In the genomic region with DNA sequence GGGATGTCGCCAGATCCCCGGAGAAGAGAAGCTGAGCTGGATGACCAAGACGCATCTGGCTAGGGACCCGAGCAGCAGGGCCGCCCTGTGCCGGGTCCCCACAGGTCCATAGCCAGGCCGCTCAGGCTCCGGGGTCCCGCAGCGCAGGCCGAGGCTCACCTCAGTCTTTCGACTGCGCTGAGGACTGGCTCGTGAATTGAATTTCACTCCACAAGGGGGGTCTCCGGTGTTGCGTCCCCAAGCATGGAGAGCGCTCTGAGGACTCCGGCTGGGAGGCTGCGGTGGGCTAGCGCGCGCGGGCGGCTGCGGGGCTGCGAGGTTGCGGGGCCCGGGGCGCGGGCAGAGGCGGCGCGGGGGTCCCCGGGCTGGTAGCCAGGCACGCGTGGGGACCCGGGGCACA, we compare ENCODE assay signal across 10 mouse cellular contexts. TPM values are rescaled to one million over a fixed set of nuclear protein-coding genes. Genes with fewer than 3 reads are reported as not detected.
DNase-seq lines count a peak whose midpoint lies in the region; ATAC-seq and TF ChIP-seq lines count a peak whose summit lies in the region.
"Had no signal": no experiment of that assay in that cellular context is flagged by ENCODE, and none has a peak within 500 bp of the region (broad histone marks: within the 10 kb centered on the region; RNA-seq: fewer than 3 reads in every experiment).

No protein-coding gene starts in this region.

- ATAC-seq in heart, embryonic 12.5 days (ENCODE audit: insufficient number of reproducible peaks, low FRiP score): no peak
- ATAC-seq in forebrain, embryonic 16.5 days: 0 out of 2 replicates have a peak, but pooled peaks have one; percentile 33
- ATAC-seq in midbrain, embryonic 11.5 days (ENCODE audit: low FRiP score): peak; percentile 19; the same call in 1 of the 2 replicates

- no peak for TF ChIP-seq CTCF in E14TG2a.4 (conservative IDR thresholded peaks at IDR 0.05; ENCODE audit: low read length)

- no peaks in the 10 kb centered on the region for H3K9me3 ChIP-seq in heart, embryonic 12.5 days (replicated peaks)
- no peaks in the 10 kb centered on the region for H3K9me3 ChIP-seq in E14TG2a.4 (ENCODE audit: low read length)
- no peaks in the 10 kb centered on the region for H3K9me3 ChIP-seq in forebrain, embryonic 16.5 days (ENCODE audit: control insufficient read depth, low read length)
- no peaks in the 10 kb centered on the region for H3K9me3 ChIP-seq in midbrain, embryonic 11.5 days (ENCODE audit: control insufficient read depth, low read length)

- H3K4me3 ChIP-seq in heart, embryonic 12.5 days: peak overlapping the region; percentile 39
- H3K4me3 ChIP-seq in E14TG2a.4 (replicated peaks; ENCODE audit: low read length): peak overlapping the region; percentile 77
- H3K4me3 ChIP-seq in forebrain, embryonic 16.5 days (replicated peaks; ENCODE audit: low read length): peak overlapping the region; percentile 51
- H3K4me3 ChIP-seq in midbrain, embryonic 11.5 days (ENCODE audit: low read depth, low read length): peak overlapping the region; percentile 45

- H3K27ac ChIP-seq in heart, embryonic 12.5 days (ENCODE audit: poor library complexity, severe bottlenecking): no peak overlapping the region
- no peak overlapping the region for H3K27ac ChIP-seq in forebrain, embryonic 16.5 days (ENCODE audit: low read length)
- H3K27ac ChIP-seq in midbrain, embryonic 11.5 days (ENCODE audit: low read depth, low read length): no peak overlapping the region

- peaks cover 73% of the 10 kb centered on the region for H3K27me3 ChIP-seq in heart, embryonic 12.5 days (replicated peaks)
- peaks cover 60% of the 10 kb centered on the region for H3K27me3 ChIP-seq in E14TG2a.4 (ENCODE audit: insufficient read depth, low read length)
- H3K27me3 ChIP-seq in forebrain, embryonic 16.5 days (replicated peaks; ENCODE audit: control insufficient read depth, insufficient read depth, low read length): peaks cover 47% of the 10 kb centered on the region
- H3K27me3 ChIP-seq in midbrain, embryonic 11.5 days (ENCODE audit: control insufficient read depth, insufficient read depth, low read length): peaks cover 39% of the 10 kb centered on the region

- no peaks in the 10 kb centered on the region for H3K36me3 ChIP-seq in heart, embryonic 12.5 days
- H3K36me3 ChIP-seq in E14TG2a.4 (ENCODE audit: insufficient read depth, low read length): no peaks in the 10 kb centered on the region
- no peaks in the 10 kb centered on the region for H3K36me3 ChIP-seq in forebrain, embryonic 16.5 days (ENCODE audit: control insufficient read depth, insufficient read depth)
- no peaks in the 10 kb centered on the region for H3K36me3 ChIP-seq in midbrain, embryonic 11.5 days (ENCODE audit: control insufficient read depth, insufficient read depth, low read length)

- H3K9ac ChIP-seq in heart, embryonic 12.5 days: no peak overlapping the region
- H3K9ac ChIP-seq in forebrain, embryonic 16.5 days (replicated peaks; ENCODE audit: low read depth, low read length): peak overlapping the region; percentile 49
- peak overlapping the region; percentile 4 for H3K9ac ChIP-seq in midbrain, embryonic 11.5 days (ENCODE audit: low read length)

- peak overlapping the region; percentile 66 for H3K4me2 ChIP-seq in heart, embryonic 12.5 days
- H3K4me2 ChIP-seq in forebrain, embryonic 16.5 days (ENCODE audit: low read length): peak overlapping the region; percentile 86
- peak overlapping the region; percentile 91 for H3K4me2 ChIP-seq in midbrain, embryonic 11.5 days

- WGBS in heart, embryonic 12.5 days: 2% methylated on average over 37 of the region's 37 CpGs
- WGBS in forebrain, embryonic 16.5 days: under 1% methylated on average over 37 of the region's 37 CpGs
- 1% methylated on average over 37 of the region's 37 CpGs for WGBS in midbrain, embryonic 11.5 days

- DNase-seq in heart, adult 11 months: no peak
- DNase-seq in midbrain, embryonic 11.5 days (ENCODE audit: low spot score, missing footprints): peak; percentile 87
- no peak for DNase-seq in cerebellum, adult 11-12 months
- DNase-seq in T-cell, adult 2 months (ENCODE audit: low spot score): no peak
- DNase-seq in adrenal gland, adult 8-10 months: no peak
- DNase-seq: B cell, adult 2 months; kidney, postnatal 25 days had no signal

- no peaks in the 10 kb centered on the region for H3K4me1 ChIP-seq in heart, embryonic 12.5 days (replicated peaks)
- peaks cover 22% of the 10 kb centered on the region for H3K4me1 ChIP-seq in E14TG2a.4 (replicated peaks; ENCODE audit: low read depth, low read length)
- H3K4me1 ChIP-seq in forebrain, embryonic 16.5 days (replicated peaks; ENCODE audit: control insufficient read depth, insufficient read depth, low read length): peaks cover 17% of the 10 kb centered on the region
- peaks cover 6% of the 10 kb centered on the region; the same call in 1 of the 2 replicates for H3K4me1 ChIP-seq in midbrain, embryonic 11.5 days (ENCODE audit: control insufficient read depth, insufficient read depth, low read length)

RNA-seq across cellular contexts. Expression of a gene that starts 0.5 kb away (rescaled TPM):
- 0.32 TPM in 1 of 2 replicates, not detected in the other for polyA plus RNA-seq in heart, embryonic 12.5 days (2016; fragmentation: Nextera tagmentation; extraction: Ambion mirVana)
- 1.0 and 1.7 TPM in 2 replicates for polyA plus RNA-seq in forebrain, embryonic 16.5 days (2015; fragmentation: Nextera tagmentation; extraction: Ambion mirVana)
- polyA plus RNA-seq in midbrain, embryonic 11.5 days (2014; fragmentation: Nextera tagmentation; extraction: Ambion mirVana): 0.23 and 0.36 TPM in 2 replicates
- under 1 TPM in 2 of 4 experiments, not detected in 2; 0.09 to 0.14 TPM for total RNA-seq in adrenal gland, adult 8-10 months (2022)
